Mouse (Mus musculus) midbrain, embryonic 14.5 days (tissue): Measurements from ENCODE around the gene Pecr. TPM values are rescaled to one million over a fixed set of nuclear protein-coding genes. Genes with fewer than 3 reads are reported as not detected.
"Not testable (repeated sequence)": the region's sequence is repeated elsewhere in the genome, so short reads cannot be mapped to it uniquely, and the experiment has no call there.

Experiments
- ATAC-seq: fragments of 200-750 bp; cut with Nextera tagmentation; 2 replicates; pipeline ENCODE4 v1.8.0; 2017; ENCODE audit warnings: moderate number of reproducible peaks, moderate library complexity; ENCODE audit not compliant: low FRiP score, low TSS enrichment
- DNase-seq: peaks from one replicate; pipeline ENCODE4 v3.0.0-alpha.2; 2015
- H3K27ac ChIP-seq: fragments of 300-500 bp; sonication (generic); replicated peaks from 2 replicates; pipeline ENCODE4 v1.5.1; 2014; ENCODE audit warnings: mild to moderate bottlenecking, low read depth, low read length, moderate library complexity
- H3K27me3 ChIP-seq: fragments of 300-500 bp; sonication (generic); 2 replicates; pipeline ENCODE4 v1.6.1; 2014; ENCODE audit warnings: low read length, control low read depth, mixed read lengths; ENCODE audit not compliant: control insufficient read depth, insufficient read depth
- H3K36me3 ChIP-seq: fragments of 300-500 bp; sonication (generic); 2 replicates; pipeline ENCODE4 v1.6.1; 2014; ENCODE audit warnings: low read length, control low read depth; ENCODE audit not compliant: control insufficient read depth, insufficient read depth
- H3K4me1 ChIP-seq: fragments of 300-500 bp; sonication (generic); 2 replicates; pipeline ENCODE4 v1.6.1; 2014; ENCODE audit warnings: mild to moderate bottlenecking, antibody characterized with exemption, low read length, control low read depth; ENCODE audit not compliant: control insufficient read depth, insufficient read depth
- H3K4me2 ChIP-seq: fragments of 300-500 bp; sonication (generic); 2 replicates; pipeline ENCODE4 v1.6.1; 2014; ENCODE audit warnings: mild to moderate bottlenecking, low read length, moderate library complexity
- H3K4me3 ChIP-seq: fragments of 300-500 bp; sonication (generic); replicated peaks from 2 replicates; pipeline ENCODE4 v1.5.1; 2014; ENCODE audit warnings: low read depth, low read length
- H3K9ac ChIP-seq: fragments of 300-500 bp; sonication (generic); replicated peaks from 2 replicates; pipeline ENCODE4 v1.6.1; 2014; ENCODE audit warnings: mild to moderate bottlenecking, low read length, moderate library complexity
- H3K9me3 ChIP-seq: fragments of 300-500 bp; sonication (generic); 2 replicates; pipeline ENCODE4 v1.6.1; 2016; ENCODE audit warnings: low read length, control low read depth, mixed read lengths; ENCODE audit not compliant: control insufficient read depth
- WGBS: fragments of 180-500 bp; shearing (Covaris S2); extraction: QIAGEN DNeasy Blood & Tissue Kit; methylation state at CpG from one replicate; pipeline ENCODE4 v1.1.7; 2014; 5-methylcytosine and 5-hydroxymethylcytosine counted together
- polyA plus RNA-seq: library from polyadenylated mRNA; unstranded; fragments of >200 nt; fragmentation: Nextera tagmentation; extraction: Ambion mirVana; gene quantifications from 2 replicates; pipeline ENCODE4 v1.2.1, GENCODE M21; 2014

The Pecr gene
- polyA plus RNA-seq, 1 experiment from 2014 or later: 7.7 TPM

GRCm38 (mm10) chr1:72251806-72252205 is 32.3 kb downstream of the Pecr start:
- Histone ChIP-seq H3K27me3 (no peaks in the 10 kb centered on the region), H3K27ac (no peak overlapping the region), H3K4me3 (no peak overlapping the region), H3K4me2 (no peak overlapping the region), H3K4me1 (peaks cover 16% of the 10 kb centered on the region), H3K9ac (no peak overlapping the region), H3K36me3 (no peaks in the 10 kb centered on the region), H3K9me3 (no peaks in the 10 kb centered on the region)
- DNase-seq (no peak), ATAC-seq (no peak)
- 80% methylated on average over 1 of the region's 1 CpGs for WGBS

GRCm38 (mm10) chr1:72248226-72248737 is 35.8 kb downstream of the Pecr start:
- 52% methylated on average over 9 of the region's 9 CpGs for WGBS
- not testable (repeated sequence) for H3K27me3 ChIP-seq, H3K36me3 ChIP-seq, H3K4me3 ChIP-seq, H3K9me3 ChIP-seq, H3K4me1 ChIP-seq, DNase-seq, H3K9ac ChIP-seq, ATAC-seq, H3K27ac ChIP-seq, H3K4me2 ChIP-seq

- H3K9me3 ChIP-seq: no peaks in the 10 kb centered on the region
- H3K27ac ChIP-seq: peak overlapping the region; percentile 97
- H3K4me3 ChIP-seq: peak overlapping the region; percentile 47
- no peaks in the 10 kb centered on the region for H3K36me3 ChIP-seq
- peak; percentile 70; the same call in 1 of the 2 replicates for ATAC-seq
- H3K4me1 ChIP-seq: no peaks in the 10 kb centered on the region
- peak overlapping the region; percentile 60 for H3K4me2 ChIP-seq
- WGBS: 2% methylated on average over 12 of the region's 12 CpGs
- H3K9ac ChIP-seq: peak overlapping the region; percentile 82; the same call in 1 of the 2 replicates
- peak; percentile 79 for DNase-seq
- H3K27me3 ChIP-seq: no peaks in the 10 kb centered on the region
These were observed 39.6 kb downstream of the Pecr start for GRCm38 (mm10) chr1:72244317-72245036.

GRCm38 (mm10) chr1:72243656-72244316 is 40.3 kb downstream of the Pecr start:
- Histone ChIP-seq H3K4me3 (peak overlapping the region; percentile 47), H3K9ac (peak overlapping the region; percentile 82), H3K4me2 (peak overlapping the region; percentile 60), H3K27me3 (no peaks in the 10 kb centered on the region), H3K36me3 (no peaks in the 10 kb centered on the region), H3K27ac (peak overlapping the region; percentile 97), H3K9me3 (no peaks in the 10 kb centered on the region), H3K4me1 (no peaks in the 10 kb centered on the region)
- WGBS: under 1% methylated on average over 45 of the region's 47 CpGs
- peak; percentile 97 for DNase-seq
- ATAC-seq: peak; percentile 96

GRCm38 (mm10) chr1:72242581-72243143 is 41.5 kb downstream of the Pecr start:
- Histone ChIP-seq H3K27me3 (0 out of 2 replicates have a peak, but pooled peaks cover 4% of the 10 kb centered on the region), H3K4me1 (no peaks in the 10 kb centered on the region), H3K9me3 (no peaks in the 10 kb centered on the region), H3K4me3 (no peak overlapping the region), H3K9ac (no peak overlapping the region), H3K4me2 (no peak overlapping the region), H3K27ac (no peak overlapping the region), H3K36me3 (no peaks in the 10 kb centered on the region)
- DNase-seq (no peak), ATAC-seq (no peak)
- 88% methylated on average over 5 of the region's 5 CpGs for WGBS

- H3K9me3 ChIP-seq, H3K36me3 ChIP-seq, DNase-seq, H3K27ac ChIP-seq, H3K4me2 ChIP-seq, H3K4me3 ChIP-seq, ATAC-seq, H3K4me1 ChIP-seq, H3K27me3 ChIP-seq, H3K9ac ChIP-seq: not testable (repeated sequence)
- WGBS: 85% methylated on average over 3 of the region's 3 CpGs
These were observed 45.0 kb downstream of the Pecr start for GRCm38 (mm10) chr1:72239113-72239512.

- no peak for DNase-seq
These were observed 46.0 kb downstream of the Pecr start for GRCm38 (mm10) chr1:72238016-72238580.

GRCm38 (mm10) chr1:72237007-72237775 is 46.9 kb downstream of the Pecr start:
- H3K4me2 ChIP-seq: peak overlapping the region; percentile 45
- ATAC-seq (no peak), DNase-seq (peak; percentile 43)
- WGBS: 8% methylated on average over 11 of the region's 13 CpGs
- H3K36me3 ChIP-seq: no peaks in the 10 kb centered on the region
- H3K4me3 ChIP-seq: peak overlapping the region; percentile 18; the same call in 1 of the 2 replicates
- H3K9ac ChIP-seq: no peak overlapping the region
- H3K9me3 ChIP-seq: no peaks in the 10 kb centered on the region
- H3K27ac ChIP-seq: no peak overlapping the region
- H3K27me3 ChIP-seq: 0 out of 2 replicates have a peak, but pooled peaks cover 4% of the 10 kb centered on the region
- 0 out of 2 replicates have a peak, but pooled peaks cover 4% of the 10 kb centered on the region for H3K4me1 ChIP-seq

More at GRCm38 (mm10) chr1:72238016-72238580, 46.0 kb downstream of the Pecr start:
- no peak overlapping the region for H3K4me2 ChIP-seq
- no peak overlapping the region for H3K9ac ChIP-seq
- WGBS: 68% methylated on average over 10 of the region's 10 CpGs
- H3K9me3 ChIP-seq: no peaks in the 10 kb centered on the region
- 0 out of 2 replicates have a peak, but pooled peaks cover 4% of the 10 kb centered on the region for H3K27me3 ChIP-seq
- H3K4me1 ChIP-seq: 0 out of 2 replicates have a peak, but pooled peaks cover 4% of the 10 kb centered on the region
- no peak overlapping the region for H3K27ac ChIP-seq
- no peaks in the 10 kb centered on the region for H3K36me3 ChIP-seq
- no peak overlapping the region for H3K4me3 ChIP-seq
- ATAC-seq: no peak
